Mouse (Mus musculus): ENCODE results near the gene Gm2956. TPM values are rescaled to one million over a fixed set of nuclear protein-coding genes. Genes with fewer than 3 reads are reported as not detected.
"Not testable (repeated sequence)": the region's sequence is repeated elsewhere in the genome, so short reads cannot be mapped to it uniquely, and the experiment has no call there.

The Gm2956 gene
- not detected in 2 replicates for polyA plus RNA-seq (2012; rRNA removed)
- not detected in 2 replicates for polyA plus RNA-seq (2014; fragmentation: Nextera tagmentation; extraction: Ambion mirVana)

- H3K27ac ChIP-seq; DNase-seq (ENCODE audit: low read depth in 3 of 3, low spot score in 3 of 3); H3K36me3 ChIP-seq (replicated peaks; ENCODE audit: control insufficient read depth, insufficient read depth, low read depth); H3K4me3 ChIP-seq (ENCODE audit: insufficient read depth in 1 of 2, low read depth in 2 of 2, low read length in 2 of 2); H3K27me3 ChIP-seq (ENCODE audit: control insufficient read depth, insufficient read depth, low read length); H3K4me1 ChIP-seq (replicated peaks; ENCODE audit: control insufficient read depth in 2 of 2, insufficient read depth in 2 of 2, low read length in 1 of 2); ATAC-seq (ENCODE audit: insufficient read depth); H3K9me3 ChIP-seq (ENCODE audit: control insufficient read depth, low read length); H3K9ac ChIP-seq (replicated peaks); H3K4me2 ChIP-seq (ENCODE audit: low read depth): not testable (repeated sequence)
- WGBS (ENCODE audit: insufficient replicate concordance) = 0% methylated on average over 1 of the region's 37 CpGs
Measured at GRCm38 (mm10) chr14:3332087-3332677, at the start of gene Gm2956. Gene Gm2956 (plus strand): TSS chr14:3332627.

DNA sequence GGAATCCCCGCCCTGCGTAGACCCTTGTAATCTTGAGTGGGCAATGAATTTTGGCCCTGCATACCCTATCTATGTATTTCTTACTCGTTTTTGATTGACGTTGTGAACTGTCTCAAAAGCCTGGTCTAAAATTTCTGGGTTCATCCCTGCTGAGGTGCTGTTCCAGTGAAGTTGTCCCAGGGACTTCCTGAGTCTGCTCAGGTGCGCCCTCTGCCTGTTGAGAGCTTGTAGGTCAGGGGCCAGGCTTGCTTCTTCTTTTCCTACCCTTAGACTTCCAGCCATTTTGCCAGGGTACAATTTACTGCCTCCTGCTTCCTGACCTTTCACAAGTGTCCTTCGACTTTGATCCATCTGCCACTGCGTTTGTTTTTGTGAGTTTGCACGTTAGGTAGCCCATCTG, 979 bp downstream of the Gm2956 start:
- 0% methylated on average over 4 of the region's 8 CpGs for WGBS (ENCODE audit: insufficient replicate concordance)
- ATAC-seq (ENCODE audit: insufficient read depth); H3K9me3 ChIP-seq (ENCODE audit: control insufficient read depth, low read length); H3K36me3 ChIP-seq (replicated peaks; ENCODE audit: control insufficient read depth, insufficient read depth, low read depth); H3K4me1 ChIP-seq (replicated peaks; ENCODE audit: control insufficient read depth in 2 of 2, insufficient read depth in 2 of 2, low read length in 1 of 2); DNase-seq (ENCODE audit: low read depth in 3 of 3, low spot score in 3 of 3); H3K4me2 ChIP-seq (ENCODE audit: low read depth); H3K4me3 ChIP-seq (ENCODE audit: insufficient read depth in 1 of 2, low read depth in 2 of 2, low read length in 2 of 2); H3K27ac ChIP-seq; H3K27me3 ChIP-seq (ENCODE audit: control insufficient read depth, insufficient read depth, low read length); H3K9ac ChIP-seq (replicated peaks): not testable (repeated sequence)
- peak; percentile 20 for TF ChIP-seq CTCF (IDR thresholded peaks at IDR 0.05; ENCODE audit: low read depth)

DNA sequence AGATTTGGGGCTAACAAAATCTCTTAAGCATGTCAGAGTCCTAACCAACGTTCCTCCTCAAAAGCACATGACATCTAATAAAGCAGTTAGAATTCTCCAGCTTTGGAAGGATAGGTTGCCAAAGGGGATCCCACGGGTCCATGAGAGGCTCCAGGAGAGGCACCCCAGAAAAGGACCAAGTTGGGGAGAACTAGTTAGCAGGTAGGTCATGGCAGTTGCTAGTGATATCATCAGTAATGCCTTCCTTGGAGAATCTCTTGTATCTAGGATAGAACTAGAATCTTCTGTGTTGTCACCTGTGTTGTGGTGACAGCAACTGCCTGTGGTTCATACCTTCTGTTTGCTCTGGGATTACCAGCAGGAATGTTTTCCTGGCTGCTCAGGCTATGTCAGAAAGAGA, 62.4 kb downstream of the Gm2956 start, which contains the start of gene Gm10413:
Gm10413 (plus strand) TSS at position 301 of the 400 bp plus-strand sequence.
- not testable (repeated sequence) for H3K9me3 ChIP-seq (ENCODE audit: control insufficient read depth, low read length); DNase-seq (ENCODE audit: low read depth in 3 of 3, low spot score in 3 of 3); H3K4me1 ChIP-seq (replicated peaks; ENCODE audit: control insufficient read depth in 2 of 2, insufficient read depth in 2 of 2, low read length in 1 of 2); H3K27ac ChIP-seq; H3K4me3 ChIP-seq (ENCODE audit: insufficient read depth in 1 of 2, low read depth in 2 of 2, low read length in 2 of 2); H3K4me2 ChIP-seq (ENCODE audit: low read depth); H3K9ac ChIP-seq (replicated peaks); ATAC-seq (ENCODE audit: insufficient read depth); H3K36me3 ChIP-seq (replicated peaks; ENCODE audit: control insufficient read depth, insufficient read depth, low read depth); H3K27me3 ChIP-seq (ENCODE audit: control insufficient read depth, insufficient read depth, low read length)
- WGBS (ENCODE audit: insufficient replicate concordance) = no CpG with 5 or more reads among the region's 2 CpGs

Other genes starting within 250 kb of the Gm2956 start
- gene Gm10340, start 198.6 kb upstream of the Gm2956 start, polyA plus RNA-seq (2012; rRNA removed) = 0.02 TPM in 1 of 2 replicates, not detected in the other
- not detected in 2 replicates for gene Gm10340, start 198.6 kb upstream of the Gm2956 start, polyA plus RNA-seq (2014; fragmentation: Nextera tagmentation; extraction: Ambion mirVana)
- not detected in 2 replicates for gene Gm5795, start 144.4 kb upstream of the Gm2956 start, polyA plus RNA-seq (2012; rRNA removed)
- gene Gm5795, start 144.4 kb upstream of the Gm2956 start, polyA plus RNA-seq (2014; fragmentation: Nextera tagmentation; extraction: Ambion mirVana) = not detected in 2 replicates
- 0.16 and 0.28 TPM in 2 replicates for gene D830030K20Rik, start 124.1 kb upstream of the Gm2956 start, polyA plus RNA-seq (2012; rRNA removed)
- 0.09 and 0.33 TPM in 2 replicates for gene D830030K20Rik, start 124.1 kb upstream of the Gm2956 start, polyA plus RNA-seq (2014; fragmentation: Nextera tagmentation; extraction: Ambion mirVana)
- gene Gm10413, start 62.5 kb downstream of the Gm2956 start, polyA plus RNA-seq (2012; rRNA removed) = not detected in 2 replicates
- not detected in 2 replicates for gene Gm10413, start 62.5 kb downstream of the Gm2956 start, polyA plus RNA-seq (2014; fragmentation: Nextera tagmentation; extraction: Ambion mirVana)
- gene Gm10409, start 80.0 kb downstream of the Gm2956 start, polyA plus RNA-seq (2012; rRNA removed) = not detected in 2 replicates
- gene Gm10409, start 80.0 kb downstream of the Gm2956 start, polyA plus RNA-seq (2014; fragmentation: Nextera tagmentation; extraction: Ambion mirVana) = not detected in 2 replicates
- gene Gm3005, start 95.5 kb downstream of the Gm2956 start, polyA plus RNA-seq (2012; rRNA removed) = 0.04 TPM in 1 of 2 replicates, not detected in the other
- gene Gm3005, start 95.5 kb downstream of the Gm2956 start, polyA plus RNA-seq (2014; fragmentation: Nextera tagmentation; extraction: Ambion mirVana) = not detected in 2 replicates
- gene Gm10408, start 116.8 kb downstream of the Gm2956 start, polyA plus RNA-seq (2012; rRNA removed) = not detected in 2 replicates
- not detected in 2 replicates for gene Gm10408, start 116.8 kb downstream of the Gm2956 start, polyA plus RNA-seq (2014; fragmentation: Nextera tagmentation; extraction: Ambion mirVana)

Data from liver, embryonic 14.5 days (tissue).